Mouse (Mus musculus) ES-E14 (cell line): ENCODE measurements around the gene Mzf1. TPM values are rescaled to one million over a fixed set of nuclear protein-coding genes. Genes with fewer than 3 reads are reported as not detected.
"Not testable (repeated sequence)": the region's sequence is repeated elsewhere in the genome, so short reads cannot be mapped to it uniquely, and the experiment has no call there.

Experiments used
- DNase-seq: peaks from one replicate; pipeline ENCODE4 v3.0.0-alpha.2; 2013; ENCODE audit warnings: low read depth, low spot score
- H3K27ac ChIP-seq: 2 replicates; pipeline ENCODE4 v1.5.1; 2012; ENCODE audit warnings: low read depth, mild to moderate bottlenecking, low read length, moderate library complexity, mixed read lengths; ENCODE audit not compliant: poor library complexity, insufficient read depth, severe bottlenecking
- H3K36me3 ChIP-seq: 2 replicates; pipeline ENCODE4 v1.6.1; 2012; ENCODE audit warnings: mild to moderate bottlenecking, low read length, moderate library complexity, mixed read lengths; ENCODE audit not compliant: control insufficient read depth, poor library complexity, insufficient read depth, severe bottlenecking
- H3K4me1 ChIP-seq, 2 experiments: fragments of 150-350 bp in 1 of 2; sonication (generic) in 1 of 2; 2 replicates each; pipeline ENCODE4 v1.6.1; 2012; ENCODE audit warnings: low read length in 2 of 2, mild to moderate bottlenecking in 1 of 2, mixed read lengths in 1 of 2; ENCODE audit not compliant: control insufficient read depth in 2 of 2, insufficient read depth in 2 of 2, poor library complexity in 1 of 2
- H3K4me3 ChIP-seq, 2 experiments: fragments of 150-350 bp in 1 of 2; sonication (generic) in 1 of 2; 2 replicates each; pipeline ENCODE4 v1.5.1; 2012; ENCODE audit warnings: low read length in 2 of 2, low read depth in 1 of 2, mild to moderate bottlenecking in 1 of 2, mixed read lengths in 1 of 2; ENCODE audit not compliant: insufficient read depth in 1 of 2, poor library complexity in 1 of 2, severe bottlenecking in 1 of 2
- H3K9ac ChIP-seq: 2 replicates; pipeline ENCODE4 v1.6.1; 2012; ENCODE audit warnings: low read depth, mild to moderate bottlenecking, low read length, mixed read lengths; ENCODE audit not compliant: poor library complexity, insufficient read depth, severe bottlenecking
- H3K9me3 ChIP-seq: fragments of 150-350 bp; sonication (generic); 2 replicates; pipeline ENCODE4 v1.6.1; 2012; ENCODE audit warnings: low read depth, mild to moderate bottlenecking, low read length; ENCODE audit not compliant: control insufficient read depth, insufficient read depth
- CHD2 ChIP-seq: IDR thresholded peaks from 2 replicates; pipeline ENCODE4 v1.6.1; 2014; ENCODE audit warnings: mild to moderate bottlenecking, low read depth, low read length, inconsistent platforms
- HCFC1 ChIP-seq: IDR thresholded peaks from 2 replicates; pipeline ENCODE4 v1.6.1; 2012; ENCODE audit warnings: low read length, inconsistent platforms, borderline replicate concordance; ENCODE audit not compliant: insufficient read depth
- MAFK ChIP-seq: IDR thresholded peaks from 2 replicates; pipeline ENCODE4 v1.6.1; 2014; ENCODE audit warnings: mild to moderate bottlenecking, low read depth, low read length, inconsistent platforms; ENCODE audit not compliant: insufficient read depth
- ZC3H11A ChIP-seq: IDR thresholded peaks from 2 replicates; pipeline ENCODE4 v1.6.1; 2012; ENCODE audit warnings: low read depth, mild to moderate bottlenecking, inconsistent platforms, low read length, borderline replicate concordance
- ZNF384 ChIP-seq: IDR thresholded peaks from 2 replicates; pipeline ENCODE4 v1.6.1; 2012; ENCODE audit warnings: low read depth, low read length, inconsistent platforms
- in situ Hi-C, 2 experiments: fragments of 600-800 bp; cut with MboI; formaldehyde crosslinking; loops; one replicate each; pipeline ENCODE4 v1.15.1; 2025; ENCODE audit warnings: low sequenced_read_pairs in 2 of 2, inconsistent platforms in 1 of 2; ENCODE audit not compliant: unreplicated experiment in 2 of 2
- total RNA-seq: library from RNA; depleted of rRNA; stranded (reverse); fragments of 300-350 nt; gene quantifications from 2 replicates; pipeline ENCODE4 v1.2.3, GENCODE M21; 2012; rRNA removed

The Mzf1 gene
- 3.2 and 3.8 TPM in 2 replicates for total RNA-seq

- Histone ChIP-seq H3K36me3 (no peaks in the 10 kb centered on the region), H3K9ac (peak within 1 kb of the TSS; percentile 83), H3K27ac (peak within 1 kb of the TSS; percentile 75), H3K4me3 (peak within 1 kb of the TSS; percentile 84 to 85), H3K4me1 (peaks cover 5 to 6% of the 10 kb centered on the region in 2 experiments; a peak in 3 of 4 replicates), H3K9me3 (no peaks in the 10 kb centered on the region)
- in situ Hi-C loops: no loop called here
- no peak for TF ChIP-seq MAFK
- peak; percentile 58; the same call in 1 of the 2 replicates for TF ChIP-seq CHD2
- TF ChIP-seq ZC3H11A: no peak
- peak; percentile 90 for TF ChIP-seq HCFC1
- TF ChIP-seq ZNF384: peak; percentile 99
- peak; percentile 98 for DNase-seq
Measured at GRCm38 (mm10) chr7:13054287-13055010, at the start of gene Mzf1. TSS of gene Mzf1 (minus strand) at chr7:13054764.

- Histone ChIP-seq H3K4me3 (no peak within 1 kb of the TSS), H3K27ac (no peak within 1 kb of the TSS), H3K9ac (no peak within 1 kb of the TSS), H3K9me3 (no peaks in the 10 kb centered on the region), H3K36me3 (no peaks in the 10 kb centered on the region), H3K4me1 (no peaks in the 10 kb centered on the region)
- in situ Hi-C loops: loop anchor here in 1 of 2 experiments (25.0 kb wide), 1 partner anchor 492 kb away; no protein-coding TSS in a partner anchor
- no peak for TF ChIP-seq ZC3H11A
- TF ChIP-seq MAFK: no peak
- no peak for TF ChIP-seq HCFC1
- TF ChIP-seq CHD2: no peak
- TF ChIP-seq ZNF384: no peak
- DNase-seq: no peak
Measured at GRCm38 (mm10) chr7:13095073-13095472, 40.5 kb upstream of the Mzf1 start, which contains the start of gene Vmn1r85. TSS of gene Vmn1r85 (minus strand) at chr7:13095173.

GRCm38 (mm10) chr7:13072293-13072692, 17.7 kb upstream of the Mzf1 start:
- Histone ChIP-seq H3K9ac (no peak overlapping the region), H3K4me3 (no peak overlapping the region), H3K27ac (no peak overlapping the region), H3K9me3 (no peaks in the 10 kb centered on the region), H3K36me3 (no peaks in the 10 kb centered on the region), H3K4me1 (no peaks in the 10 kb centered on the region)
- DNase-seq: no peak
- in situ Hi-C loops: no loop called here
- TF ChIP-seq MAFK (no peak), ZC3H11A (no peak; the same call in 1 of the 2 replicates), HCFC1 (no peak), ZNF384 (no peak), CHD2 (no peak)

GRCm38 (mm10) chr7:13063399-13063798, 8.8 kb upstream of the Mzf1 start:
- TF ChIP-seq ZC3H11A: peak; percentile 79; the same call in 1 of the 2 replicates

More at GRCm38 (mm10) chr7:13063399-13063798, 8.8 kb upstream of the Mzf1 start:
- H3K27ac ChIP-seq, H3K4me1 ChIP-seq, H3K36me3 ChIP-seq, H3K9ac ChIP-seq, H3K9me3 ChIP-seq, DNase-seq, H3K4me3 ChIP-seq, in situ Hi-C loops: not testable (repeated sequence)
